Mouse (Mus musculus): ENCODE measurements around the gene Gm49396.
A peak's percentile ranks its signal among the peaks of the same experiment; 100 is the strongest.

The Gm49396 gene

GRCm38 (mm10) chr7:30613529-30614112, 50.5 kb downstream of the Gm49396 start:
- peak; percentile 74 for DNase-seq

DNA sequence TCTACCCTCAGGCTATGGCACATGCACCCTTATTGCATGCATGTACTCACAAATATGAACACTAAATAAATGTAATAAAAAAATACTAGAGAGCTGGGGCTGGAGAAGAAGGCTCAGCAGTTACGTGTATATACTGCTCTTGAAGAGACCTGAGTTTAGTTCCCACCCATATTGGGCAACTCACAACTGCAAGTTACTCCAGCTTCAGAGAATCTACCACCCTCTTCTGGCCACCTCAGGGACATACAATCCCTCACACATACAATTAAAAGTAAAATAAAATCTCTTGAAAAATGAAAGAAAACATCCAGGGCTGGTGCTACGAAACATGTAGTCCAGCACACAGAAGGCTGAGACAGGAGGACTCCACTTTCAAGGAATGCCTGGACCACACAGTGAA, 51.3 kb downstream of the Gm49396 start:
- DNase-seq: no peak

DNA sequence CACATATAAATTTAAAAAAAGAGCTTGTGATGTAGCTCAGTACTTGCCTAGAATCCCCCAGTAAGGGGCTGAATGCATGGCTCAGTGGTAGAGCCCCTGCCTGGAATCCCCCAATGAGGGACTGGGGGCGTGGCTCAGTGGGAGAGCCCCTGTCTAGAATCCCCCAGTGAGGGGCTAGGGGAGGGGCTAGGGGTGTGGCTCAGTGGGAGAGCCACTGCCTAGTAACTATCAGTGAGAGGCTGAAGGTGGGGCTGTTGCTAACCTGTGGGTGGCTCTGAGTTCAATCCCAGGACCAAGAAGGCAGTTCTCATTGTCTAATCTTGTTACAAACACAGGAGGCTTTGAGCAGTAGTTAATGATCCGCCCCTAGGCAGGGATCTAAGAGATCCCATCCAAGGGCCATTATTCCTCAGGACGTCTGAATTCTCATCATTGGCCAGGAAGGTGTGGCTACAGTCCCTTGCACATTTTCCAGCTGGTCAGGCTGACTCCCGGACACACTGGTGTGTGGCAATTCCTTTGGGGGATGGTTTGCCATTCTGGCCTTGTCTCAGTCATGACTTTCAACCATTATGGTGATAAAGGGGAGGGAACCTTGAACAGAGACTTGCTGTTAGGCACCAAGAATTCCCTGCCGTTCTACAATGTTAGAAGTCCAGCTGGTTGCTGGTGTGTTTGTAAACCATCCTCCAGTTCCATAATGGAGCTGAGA, 52.1 kb downstream of the Gm49396 start:
- no peak for DNase-seq

All from kidney, adult 9 months (tissue).